Mouse (Mus musculus) embryo, embryonic 10 days (tissue): ENCODE results near the gene Chdh.

Experiments
- DNase-seq: peaks from one replicate; pipeline ENCODE4 v3.0.0-alpha.2; 2015; ENCODE audit warnings: low spot score

Gene Chdh

DNA sequence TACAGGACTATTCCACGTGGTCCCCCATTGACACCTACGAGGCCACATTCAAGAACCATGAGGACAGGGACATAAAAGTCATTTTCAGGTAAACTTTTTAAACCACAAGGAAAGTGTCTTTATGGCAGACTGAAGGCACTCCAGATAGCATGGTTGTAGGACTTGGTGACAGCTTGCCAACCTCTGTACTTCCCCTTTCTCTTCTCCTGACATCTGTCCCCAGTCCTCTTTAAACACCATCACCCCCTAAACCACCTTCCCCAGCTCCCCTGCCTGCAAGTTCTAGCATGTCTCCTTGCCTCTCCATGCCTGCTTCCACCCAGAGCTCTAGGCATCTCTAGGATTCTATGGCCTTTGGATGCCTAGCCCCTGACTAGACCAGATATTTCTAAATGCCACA, 56.0 kb downstream of the Chdh start:
- no peak for DNase-seq

DNA sequence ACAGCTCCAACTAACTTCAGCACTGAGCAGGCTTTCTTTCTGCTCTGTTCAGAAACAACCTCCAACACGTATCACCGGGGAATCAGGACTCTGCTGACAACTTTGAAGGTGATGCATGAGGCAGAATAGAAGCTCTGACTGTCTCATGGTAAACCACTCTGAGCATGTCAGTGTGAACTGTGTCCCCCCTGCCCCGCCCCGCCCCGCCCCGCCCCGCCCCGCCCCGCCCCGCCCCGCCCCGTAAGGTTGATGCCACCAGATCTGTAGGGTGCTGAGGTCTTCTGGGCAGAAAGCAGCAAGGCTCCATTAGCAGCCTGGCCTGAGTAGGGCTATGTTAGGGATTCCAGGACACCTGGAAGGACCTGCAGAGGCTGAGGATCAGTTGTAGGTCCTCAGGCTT, 57.9 kb downstream of the Chdh start:
- no peak for DNase-seq

DNA sequence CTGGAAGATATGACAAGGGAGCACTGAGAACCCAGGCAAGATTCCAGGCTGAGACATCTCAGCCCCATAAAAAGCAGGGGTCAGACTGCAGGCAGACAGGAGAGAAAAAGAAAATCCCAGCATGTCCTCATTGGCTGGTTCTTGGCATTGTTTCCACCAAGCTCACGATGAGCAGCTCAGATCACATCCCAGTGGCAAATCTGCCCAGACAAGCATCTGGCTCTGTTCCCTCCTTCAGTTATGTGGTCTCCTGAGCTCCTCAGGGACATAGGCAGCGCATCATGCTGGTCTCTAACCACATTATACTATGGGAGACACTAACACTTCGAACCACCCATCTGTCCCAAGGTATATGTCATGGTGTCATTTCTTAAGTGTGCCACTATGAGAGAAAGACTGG, 59.7 kb downstream of the Chdh start:
- no peak for DNase-seq

GRCm38 (mm10) chr14:30075268-30075887, 66.6 kb downstream of the Chdh start:
- no peak for DNase-seq

DNA sequence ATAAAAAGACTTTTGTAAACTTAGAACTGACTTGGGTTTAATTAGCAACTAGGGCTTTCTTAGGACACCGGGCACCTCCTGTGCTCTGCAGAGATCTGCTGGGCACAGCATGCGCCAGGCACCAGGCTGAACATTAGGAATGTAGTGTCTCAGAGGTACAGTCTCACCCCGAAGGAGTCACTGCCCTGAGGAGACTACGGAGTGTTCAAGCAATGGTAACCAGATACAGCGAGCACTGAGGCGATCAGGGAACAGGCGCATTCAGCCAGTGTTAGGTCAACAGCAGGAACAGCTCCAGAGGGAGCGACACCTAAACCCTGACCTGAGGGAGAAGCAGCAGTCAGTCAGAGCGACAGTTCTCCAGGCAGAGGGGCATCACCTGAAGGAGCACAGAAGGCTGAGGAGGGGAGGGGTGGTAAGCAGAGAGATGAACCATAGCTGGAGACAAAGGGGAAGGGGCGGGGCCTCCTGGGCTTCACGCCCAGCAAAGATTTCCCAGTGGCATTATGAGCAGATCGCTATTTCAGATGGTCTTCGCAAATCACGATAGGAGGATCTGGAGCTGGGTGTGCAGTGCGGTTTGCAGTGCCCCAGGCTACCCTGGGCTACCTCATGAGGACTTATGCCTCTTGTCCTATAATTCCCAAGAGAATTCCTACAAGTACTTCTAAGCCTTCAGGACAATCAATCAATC, 69.4 kb downstream of the Chdh start:
- DNase-seq = no peak

DNA sequence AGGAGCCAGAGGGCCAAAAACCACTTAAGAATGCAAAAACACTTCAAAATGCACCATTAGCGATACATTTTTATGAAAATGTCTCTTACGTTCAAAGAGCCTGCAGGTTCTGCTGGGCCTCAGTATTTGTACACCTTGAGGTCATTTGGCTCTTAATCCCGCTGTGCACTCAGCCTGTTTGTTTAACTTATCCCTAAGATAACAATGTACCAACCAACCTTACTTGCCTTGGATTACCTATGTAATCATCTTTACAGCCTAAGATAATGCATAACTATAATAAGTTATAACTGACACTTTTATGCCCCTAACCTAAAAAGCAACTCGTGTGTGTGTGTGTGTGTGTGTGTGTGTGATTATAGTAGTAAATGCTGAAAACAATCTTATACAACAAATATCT, 70.9 kb downstream of the Chdh start:
- no peak for DNase-seq
